Mouse (Mus musculus) lung, postnatal 0 days (tissue): ENCODE data around the gene Aknad1. TPM values are rescaled to one million over a fixed set of nuclear protein-coding genes. Genes with fewer than 3 reads are reported as not detected.
A peak's percentile ranks its signal among the peaks of the same experiment; 100 is the strongest.

Experiments used
- ATAC-seq: fragments of 200-750 bp; cut with Nextera tagmentation; 2 replicates; pipeline ENCODE4 v1.8.0; 2017; ENCODE audit warnings: moderate library complexity
- DNase-seq: peaks from one replicate; pipeline ENCODE4 v3.0.0-alpha.2; 2016; ENCODE audit warnings: low spot score
- H3K27ac ChIP-seq: fragments of 300-500 bp; sonication (generic); 2 replicates; pipeline ENCODE4 v1.5.1; 2014; ENCODE audit warnings: antibody characterized with exemption, mild to moderate bottlenecking, low read length, mixed read lengths
- H3K27me3 ChIP-seq: fragments of 300-500 bp; sonication (generic); replicated peaks from 2 replicates; pipeline ENCODE4 v1.6.1; 2014; ENCODE audit warnings: low read length, mixed read lengths; ENCODE audit not compliant: insufficient read depth
- H3K36me3 ChIP-seq: fragments of 300-500 bp; sonication (generic); 2 replicates; pipeline ENCODE4 v1.6.1; 2014; ENCODE audit warnings: low read length, mixed read lengths; ENCODE audit not compliant: insufficient read depth
- H3K4me1 ChIP-seq: fragments of 300-500 bp; sonication (generic); 2 replicates; pipeline ENCODE4 v1.6.1; 2014; ENCODE audit warnings: antibody characterized with exemption, low read depth, low read length, mixed read lengths; ENCODE audit not compliant: insufficient read depth
- H3K4me2 ChIP-seq: fragments of 300-500 bp; sonication (generic); replicated peaks from 2 replicates; pipeline ENCODE4 v1.6.1; 2014; ENCODE audit warnings: low read depth, mild to moderate bottlenecking, low read length, moderate library complexity, mixed read lengths
- H3K4me3 ChIP-seq: fragments of 300-500 bp; sonication (generic); 2 replicates; pipeline ENCODE4 v1.5.1; 2014; ENCODE audit warnings: low read depth, low read length
- H3K9ac ChIP-seq: fragments of 300-500 bp; sonication (generic); replicated peaks from 2 replicates; pipeline ENCODE4 v1.6.1; 2014; ENCODE audit warnings: low read depth, mild to moderate bottlenecking
- H3K9me3 ChIP-seq: fragments of 300-500 bp; sonication (generic); 2 replicates; pipeline ENCODE4 v1.6.1; 2016; ENCODE audit warnings: low read length, mixed read lengths
- CTCF ChIP-seq: IDR thresholded peaks from 2 replicates; pipeline ENCODE4 v1.5.1; 2016; ENCODE audit warnings: antibody characterized with exemption, mild to moderate bottlenecking
- EP300 ChIP-seq: IDR thresholded peaks from 2 replicates; pipeline ENCODE4 v1.6.1; 2016; ENCODE audit warnings: antibody characterized with exemption, mild to moderate bottlenecking, control low read depth
- WGBS: fragments of 180-500 bp; shearing (Covaris S2); extraction: QIAGEN DNeasy Blood & Tissue Kit; methylation state at CpG from one replicate; pipeline ENCODE4 v1.1.7; 2014; 5-methylcytosine and 5-hydroxymethylcytosine counted together
- polyA plus RNA-seq: library from polyadenylated mRNA; unstranded; fragments of >200 nt; fragmentation: Nextera tagmentation; extraction: Ambion mirVana; gene quantifications from 2 replicates; pipeline ENCODE4 v1.2.1, GENCODE M21; 2015

Aknad1 gene
- polyA plus RNA-seq, 1 experiment from 2014 or later = 0.21 TPM

GRCm38 (mm10) chr3:108815631-108816030, 76.2 kb downstream of the Aknad1 start:
- WGBS = 76% methylated on average over 4 of the region's 4 CpGs
- TF ChIP-seq EP300 = no peak
- TF ChIP-seq CTCF = no peak
- Histone ChIP-seq H3K27me3 (no peaks in the 10 kb centered on the region), H3K27ac (no peak overlapping the region), H3K36me3 (peaks cover 31% of the 10 kb centered on the region; the same call in 1 of the 2 replicates), H3K9me3 (no peaks in the 10 kb centered on the region), H3K4me1 (no peaks in the 10 kb centered on the region), H3K4me2 (no peak overlapping the region), H3K9ac (no peak overlapping the region), H3K4me3 (no peak overlapping the region)
- ATAC-seq = no peak
- DNase-seq = no peak

- Histone ChIP-seq H3K9me3 (no peaks in the 10 kb centered on the region), H3K4me3 (no peak overlapping the region), H3K36me3 (peaks cover 3% of the 10 kb centered on the region; the same call in 1 of the 2 replicates), H3K4me2 (no peak overlapping the region), H3K4me1 (0 out of 2 replicates have a peak, but pooled peaks cover 3% of the 10 kb centered on the region), H3K27ac (peak overlapping the region; percentile 29; the same call in 1 of the 2 replicates), H3K27me3 (no peaks in the 10 kb centered on the region), H3K9ac (no peak overlapping the region)
- 59% methylated on average over 11 of the region's 11 CpGs for WGBS
- DNase-seq = peak; percentile 87
- TF ChIP-seq EP300 (peak; percentile 47; the same call in 1 of the 2 replicates), CTCF (no peak)
- ATAC-seq = peak; percentile 97
These were observed 91.0 kb downstream of the Aknad1 start for GRCm38 (mm10) chr3:108830493-108830892.

- no peak overlapping the region for H3K4me3 ChIP-seq
- H3K36me3 ChIP-seq = no peaks in the 10 kb centered on the region
- ATAC-seq = no peak
- 0 out of 2 replicates have a peak, but pooled peaks cover 3% of the 10 kb centered on the region for H3K4me1 ChIP-seq
- no peak overlapping the region for H3K9ac ChIP-seq
- no peak overlapping the region for H3K4me2 ChIP-seq
- TF ChIP-seq CTCF = no peak
- TF ChIP-seq EP300 = no peak
- no peaks in the 10 kb centered on the region for H3K27me3 ChIP-seq
- DNase-seq = no peak
- H3K9me3 ChIP-seq = no peaks in the 10 kb centered on the region
- peak overlapping the region; percentile 29; the same call in 1 of the 2 replicates for H3K27ac ChIP-seq
- WGBS = 92% methylated on average over 6 of the region's 6 CpGs
These were observed 92.3 kb downstream of the Aknad1 start for GRCm38 (mm10) chr3:108831750-108832149.

Other genes with a start within 250 kb of the Aknad1 start
- 6.4 and 7.9 TPM in 2 replicates for gene 1700013F07Rik, start 205.5 kb upstream of the Aknad1 start, polyA plus RNA-seq
- 32.4 and 45.7 TPM in 2 replicates for gene 5330417C22Rik, start 203.1 kb upstream of the Aknad1 start, polyA plus RNA-seq
- 41.8 and 42.7 TPM in 2 replicates for gene Tmem167b, start 177.2 kb upstream of the Aknad1 start, polyA plus RNA-seq
- gene Taf13, start 168.0 kb upstream of the Aknad1 start, polyA plus RNA-seq = 41.0 and 45.9 TPM in 2 replicates
- 7.8 and 8.2 TPM in 2 replicates for gene Wdr47, start 148.4 kb upstream of the Aknad1 start, polyA plus RNA-seq
- 63.6 and 65.2 TPM in 2 replicates for gene Clcc1, start 85.7 kb upstream of the Aknad1 start, polyA plus RNA-seq
- 22.9 and 23.7 TPM in 2 replicates for gene Gpsm2, start 17.3 kb upstream of the Aknad1 start, polyA plus RNA-seq
- gene Stxbp3, start 100.9 kb downstream of the Aknad1 start, polyA plus RNA-seq = 58.1 and 60.6 TPM in 2 replicates
- gene Fndc7, start 150.3 kb downstream of the Aknad1 start, polyA plus RNA-seq = 1.7 and 1.9 TPM in 2 replicates
- 42.5 and 48.7 TPM in 2 replicates for gene Prpf38b, start 172.1 kb downstream of the Aknad1 start, polyA plus RNA-seq
- 0.23 and 0.30 TPM in 2 replicates for gene Henmt1, start 200.2 kb downstream of the Aknad1 start, polyA plus RNA-seq
- not detected in 2 replicates for gene Gm9857, start 200.8 kb downstream of the Aknad1 start, polyA plus RNA-seq